Mouse (Mus musculus): Measurements from ENCODE around the gene Ube2o. TPM values are rescaled to one million over a fixed set of nuclear protein-coding genes. Genes with fewer than 3 reads are reported as not detected.
A peak's percentile ranks its signal among the peaks of the same experiment; 100 is the strongest.
"Not testable (repeated sequence)": the region's sequence is repeated elsewhere in the genome, so short reads cannot be mapped to it uniquely, and the experiment has no call there.

Ube2o gene
- polyA plus RNA-seq, 1 experiment from 2014 or later = 11.2 TPM

DNA sequence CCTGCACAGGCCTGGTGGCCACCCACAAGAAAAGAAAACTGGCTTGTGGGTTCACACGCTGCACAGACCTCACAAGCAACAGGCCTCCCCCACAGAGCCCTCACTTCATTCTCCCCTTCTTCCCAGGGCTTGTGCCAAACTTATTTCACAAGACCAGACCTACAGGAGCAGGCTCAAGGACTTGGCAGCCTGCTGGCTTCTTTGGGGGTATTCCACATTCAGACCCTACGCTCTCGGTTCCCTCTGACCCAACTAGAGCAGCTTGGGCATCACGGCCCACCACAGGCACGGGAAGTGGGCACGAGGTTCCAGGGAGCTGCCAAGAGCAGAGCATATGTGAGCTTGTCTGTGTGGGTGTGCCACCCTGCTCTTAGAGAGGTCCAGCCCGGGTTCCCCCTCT lies 36.4 kb upstream of the Ube2o start:
- 82% methylated on average over 7 of the region's 7 CpGs for WGBS
- Histone ChIP-seq H3K36me3 (ENCODE audit: control insufficient read depth, insufficient read depth, low read length) (no peaks in the 10 kb centered on the region), H3K27ac (ENCODE audit: low read depth, low read length) (no peak overlapping the region), H3K9ac (ENCODE audit: low read depth, low read length) (no peak overlapping the region), H3K4me1 (ENCODE audit: control insufficient read depth, insufficient read depth, low read length) (peaks cover 49% of the 10 kb centered on the region), H3K9me3 (ENCODE audit: control insufficient read depth, low read length) (no peaks in the 10 kb centered on the region), H3K27me3 (ENCODE audit: control insufficient read depth, insufficient read depth, low read length) (no peaks in the 10 kb centered on the region), H3K4me3 (ENCODE audit: low read length) (no peak overlapping the region), H3K4me2 (replicated peaks; ENCODE audit: low read depth, low read length) (no peak overlapping the region)
- ATAC-seq (ENCODE audit: low FRiP score, low TSS enrichment) = no peak

DNA sequence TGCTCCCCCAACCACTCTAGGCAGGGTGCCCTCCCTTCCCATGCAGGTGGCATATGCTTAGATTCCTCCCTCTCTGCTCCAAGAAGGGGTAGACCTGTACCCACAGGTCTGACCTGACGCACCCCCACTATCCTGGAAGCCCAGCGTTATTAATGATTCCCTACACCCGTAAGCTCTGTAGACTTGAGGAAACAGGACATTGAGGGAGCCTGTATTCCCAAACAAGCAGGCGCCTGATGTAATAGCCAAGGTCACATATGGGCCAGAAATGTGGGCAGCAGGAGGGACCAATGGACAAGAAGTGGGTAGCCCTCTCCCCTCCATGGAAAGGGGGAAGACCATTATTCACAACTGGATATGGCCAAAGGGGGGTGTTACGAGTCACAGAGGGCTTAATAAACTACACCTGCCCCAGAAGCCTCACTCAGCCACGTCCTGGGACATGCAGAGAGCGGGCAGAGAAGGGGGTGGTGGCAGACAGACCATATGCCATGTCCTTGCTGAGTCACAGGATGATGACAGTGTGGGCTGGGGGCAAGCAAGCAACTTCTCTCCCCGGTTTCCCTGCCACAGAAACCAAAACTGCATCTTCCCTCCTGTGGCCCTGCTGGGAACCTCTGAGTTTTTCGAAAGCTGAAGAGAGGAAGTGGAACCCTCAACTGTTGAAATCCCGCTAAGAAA lies 35.3 kb upstream of the Ube2o start:
- ATAC-seq (ENCODE audit: low FRiP score, low TSS enrichment) = no peak
- Histone ChIP-seq H3K27me3 (ENCODE audit: control insufficient read depth, insufficient read depth, low read length) (no peaks in the 10 kb centered on the region), H3K9ac (ENCODE audit: low read depth, low read length) (no peak overlapping the region), H3K27ac (ENCODE audit: low read depth, low read length) (no peak overlapping the region), H3K4me3 (ENCODE audit: low read length) (no peak overlapping the region), H3K36me3 (ENCODE audit: control insufficient read depth, insufficient read depth, low read length) (no peaks in the 10 kb centered on the region), H3K4me2 (replicated peaks; ENCODE audit: low read depth, low read length) (no peak overlapping the region), H3K9me3 (ENCODE audit: control insufficient read depth, low read length) (no peaks in the 10 kb centered on the region), H3K4me1 (ENCODE audit: control insufficient read depth, insufficient read depth, low read length) (peaks cover 39% of the 10 kb centered on the region)
- 78% methylated on average over 10 of the region's 10 CpGs for WGBS

DNA sequence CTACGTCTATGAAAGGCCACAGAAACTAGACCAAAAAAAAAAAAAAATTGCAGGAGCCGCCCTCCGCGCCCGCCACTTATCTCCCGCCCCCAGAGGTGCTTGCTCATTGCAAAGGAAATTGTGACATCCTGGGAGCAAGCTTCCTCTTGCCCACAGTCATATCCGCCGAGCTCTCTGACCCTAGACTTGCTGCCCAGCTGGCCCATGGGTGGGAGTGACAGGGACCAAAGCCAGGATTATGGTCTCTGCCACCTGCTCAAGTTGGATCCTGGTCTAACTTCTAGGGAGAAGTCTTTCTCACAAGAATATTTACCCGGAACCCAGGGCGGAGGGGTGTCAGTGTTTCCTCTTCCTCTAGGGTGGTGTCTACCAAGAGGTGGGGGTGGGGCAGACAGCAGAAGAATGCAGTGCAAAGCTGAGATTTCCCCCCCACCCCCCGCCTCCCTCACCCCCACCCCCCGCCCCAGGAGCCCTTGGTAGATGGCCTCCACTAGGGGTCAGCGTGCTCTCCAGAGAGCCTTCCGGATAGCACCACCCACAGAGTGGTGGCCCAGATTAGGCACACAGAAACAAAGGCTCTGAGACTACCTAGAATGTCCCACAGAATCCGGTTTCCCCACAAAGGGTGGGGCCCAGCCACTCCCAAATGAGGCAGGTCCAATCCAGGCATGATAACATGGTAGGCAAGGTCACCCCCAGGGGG lies 34.6 kb upstream of the Ube2o start:
- no peaks in the 10 kb centered on the region for H3K27me3 ChIP-seq (ENCODE audit: control insufficient read depth, insufficient read depth, low read length)
- no peaks in the 10 kb centered on the region for H3K36me3 ChIP-seq (ENCODE audit: control insufficient read depth, insufficient read depth, low read length)
- H3K4me3 ChIP-seq (ENCODE audit: low read length) = no peak overlapping the region
- H3K9me3 ChIP-seq (ENCODE audit: control insufficient read depth, low read length) = no peaks in the 10 kb centered on the region
- peak; percentile 28; the same call in 1 of the 2 replicates for ATAC-seq (ENCODE audit: low FRiP score, low TSS enrichment)
- H3K4me1 ChIP-seq (ENCODE audit: control insufficient read depth, insufficient read depth, low read length) = peaks cover 34% of the 10 kb centered on the region
- no peak overlapping the region for H3K27ac ChIP-seq (ENCODE audit: low read depth, low read length)
- no peak overlapping the region for H3K4me2 ChIP-seq (replicated peaks; ENCODE audit: low read depth, low read length)
- no peak overlapping the region for H3K9ac ChIP-seq (ENCODE audit: low read depth, low read length)
- WGBS = 39% methylated on average over 15 of the region's 15 CpGs

DNA sequence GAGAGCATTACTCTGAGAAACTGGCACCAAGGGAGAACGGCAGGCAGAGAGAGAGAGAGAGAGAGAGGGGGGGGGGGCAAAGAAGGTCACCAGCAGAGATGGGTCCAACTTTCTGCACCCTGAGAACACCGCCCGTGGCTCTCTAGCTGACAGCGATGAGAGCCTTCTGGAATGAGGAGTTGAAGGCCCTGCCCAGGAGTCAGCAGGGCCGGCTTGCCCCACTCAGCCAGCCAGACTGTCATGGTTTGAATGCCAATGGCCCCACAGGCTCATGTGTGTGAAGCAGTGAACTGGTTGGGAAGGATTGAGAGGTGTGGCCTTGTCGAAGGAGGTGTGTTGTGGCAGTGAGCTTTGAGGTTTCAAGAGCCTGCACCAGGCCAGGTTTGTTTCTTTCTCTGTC lies 32.0 kb upstream of the Ube2o start:
- Histone ChIP-seq H3K27ac (ENCODE audit: low read depth, low read length) (no peak overlapping the region), H3K27me3 (ENCODE audit: control insufficient read depth, insufficient read depth, low read length) (no peaks in the 10 kb centered on the region), H3K9ac (ENCODE audit: low read depth, low read length) (no peak overlapping the region), H3K36me3 (ENCODE audit: control insufficient read depth, insufficient read depth, low read length) (no peaks in the 10 kb centered on the region), H3K4me2 (replicated peaks; ENCODE audit: low read depth, low read length) (no peak overlapping the region), H3K9me3 (ENCODE audit: control insufficient read depth, low read length) (no peaks in the 10 kb centered on the region), H3K4me1 (ENCODE audit: control insufficient read depth, insufficient read depth, low read length) (peaks cover 16% of the 10 kb centered on the region), H3K4me3 (ENCODE audit: low read length) (no peak overlapping the region)
- WGBS = 86% methylated on average over 6 of the region's 6 CpGs
- ATAC-seq (ENCODE audit: low FRiP score, low TSS enrichment) = no peak

DNA sequence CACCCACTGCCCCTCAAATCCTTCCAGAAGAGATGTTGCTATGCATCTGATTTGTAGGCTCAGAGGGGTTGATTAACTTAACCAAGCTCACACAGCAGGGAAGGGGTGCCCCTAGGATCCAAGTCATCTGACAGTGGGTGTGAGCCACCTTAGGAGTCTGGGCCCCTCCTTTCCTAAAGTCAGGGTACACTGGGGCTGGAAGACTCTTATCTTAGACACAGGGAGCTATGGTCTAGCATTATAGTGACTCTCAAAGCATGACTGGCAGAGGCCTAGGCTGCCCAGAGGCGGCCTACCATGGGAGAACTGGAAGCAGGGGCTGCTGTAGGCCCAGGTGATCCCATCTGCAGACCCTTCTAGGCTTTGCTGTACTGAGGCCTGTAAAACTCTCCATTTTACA lies 31.3 kb upstream of the Ube2o start:
- ATAC-seq (ENCODE audit: low FRiP score, low TSS enrichment) = no peak
- 96% methylated on average over 1 of the region's 1 CpGs for WGBS
- H3K27ac ChIP-seq (ENCODE audit: low read depth, low read length) = no peak overlapping the region
- H3K9ac ChIP-seq (ENCODE audit: low read depth, low read length) = no peak overlapping the region
- no peaks in the 10 kb centered on the region for H3K9me3 ChIP-seq (ENCODE audit: control insufficient read depth, low read length)
- H3K4me3 ChIP-seq (ENCODE audit: low read length) = no peak overlapping the region
- peaks cover 16% of the 10 kb centered on the region for H3K4me1 ChIP-seq (ENCODE audit: control insufficient read depth, insufficient read depth, low read length)
- H3K36me3 ChIP-seq (ENCODE audit: control insufficient read depth, insufficient read depth, low read length) = no peaks in the 10 kb centered on the region
- H3K4me2 ChIP-seq (replicated peaks; ENCODE audit: low read depth, low read length) = no peak overlapping the region
- H3K27me3 ChIP-seq (ENCODE audit: control insufficient read depth, insufficient read depth, low read length) = no peaks in the 10 kb centered on the region

DNA sequence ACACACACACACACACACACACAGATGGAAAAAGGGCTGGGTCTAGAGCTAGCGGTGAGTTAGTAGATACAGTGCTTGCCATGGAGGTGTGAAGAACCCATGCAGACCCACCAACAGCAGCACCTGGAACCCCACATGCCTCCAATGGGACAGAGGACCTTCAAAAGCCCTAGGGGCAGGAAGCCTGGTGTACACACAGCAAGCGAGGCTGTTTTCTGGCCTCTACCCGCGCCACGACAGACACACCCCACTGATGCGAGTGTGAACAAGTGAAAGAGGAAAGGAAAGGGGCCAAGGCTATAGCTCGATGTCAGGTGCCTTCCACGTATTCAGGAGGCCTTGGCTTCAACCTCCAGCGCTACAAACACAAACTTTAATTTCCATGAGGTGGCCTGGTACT lies 30.6 kb upstream of the Ube2o start:
- Histone ChIP-seq H3K27ac (ENCODE audit: low read depth, low read length) (no peak overlapping the region), H3K4me3 (ENCODE audit: low read length) (no peak overlapping the region), H3K27me3 (ENCODE audit: control insufficient read depth, insufficient read depth, low read length) (no peaks in the 10 kb centered on the region), H3K4me2 (replicated peaks; ENCODE audit: low read depth, low read length) (no peak overlapping the region), H3K9ac (ENCODE audit: low read depth, low read length) (no peak overlapping the region), H3K36me3 (ENCODE audit: control insufficient read depth, insufficient read depth, low read length) (0 out of 2 replicates have a peak, but pooled peaks cover under 1% of the 10 kb centered on the region), H3K4me1 (ENCODE audit: control insufficient read depth, insufficient read depth, low read length) (peaks cover 16% of the 10 kb centered on the region), H3K9me3 (ENCODE audit: control insufficient read depth, low read length) (no peaks in the 10 kb centered on the region)
- 91% methylated on average over 9 of the region's 9 CpGs for WGBS
- no peak for ATAC-seq (ENCODE audit: low FRiP score, low TSS enrichment)

DNA sequence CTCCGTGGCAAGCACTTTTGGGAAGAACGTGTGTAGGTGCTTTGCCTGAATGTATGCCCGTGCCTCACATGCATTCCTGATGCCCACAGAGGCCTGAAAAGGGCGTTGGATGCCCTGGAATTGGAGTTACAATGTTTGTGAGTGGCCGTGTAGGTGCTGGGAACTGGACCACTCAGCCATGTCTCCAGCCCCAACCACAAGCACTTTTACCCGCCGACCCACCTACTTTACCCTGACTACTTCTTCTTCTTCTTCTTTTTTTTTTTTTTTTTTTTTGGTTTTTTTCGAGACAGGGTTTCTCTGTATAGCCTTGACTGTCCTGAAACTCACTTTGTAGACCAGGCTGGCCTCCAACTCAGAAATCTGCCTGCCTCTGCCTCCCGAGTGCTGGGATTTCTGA lies 29.9 kb upstream of the Ube2o start:
- not testable (repeated sequence) for H3K4me2 ChIP-seq (replicated peaks; ENCODE audit: low read depth, low read length); H3K27me3 ChIP-seq (ENCODE audit: control insufficient read depth, insufficient read depth, low read length); H3K36me3 ChIP-seq (ENCODE audit: control insufficient read depth, insufficient read depth, low read length); ATAC-seq (ENCODE audit: low FRiP score, low TSS enrichment); H3K9ac ChIP-seq (ENCODE audit: low read depth, low read length); H3K27ac ChIP-seq (ENCODE audit: low read depth, low read length); H3K9me3 ChIP-seq (ENCODE audit: control insufficient read depth, low read length); H3K4me3 ChIP-seq (ENCODE audit: low read length)
- 85% methylated on average over 9 of the region's 9 CpGs for WGBS
- H3K4me1 ChIP-seq (ENCODE audit: control insufficient read depth, insufficient read depth, low read length) = peaks cover 10% of the 10 kb centered on the region

DNA sequence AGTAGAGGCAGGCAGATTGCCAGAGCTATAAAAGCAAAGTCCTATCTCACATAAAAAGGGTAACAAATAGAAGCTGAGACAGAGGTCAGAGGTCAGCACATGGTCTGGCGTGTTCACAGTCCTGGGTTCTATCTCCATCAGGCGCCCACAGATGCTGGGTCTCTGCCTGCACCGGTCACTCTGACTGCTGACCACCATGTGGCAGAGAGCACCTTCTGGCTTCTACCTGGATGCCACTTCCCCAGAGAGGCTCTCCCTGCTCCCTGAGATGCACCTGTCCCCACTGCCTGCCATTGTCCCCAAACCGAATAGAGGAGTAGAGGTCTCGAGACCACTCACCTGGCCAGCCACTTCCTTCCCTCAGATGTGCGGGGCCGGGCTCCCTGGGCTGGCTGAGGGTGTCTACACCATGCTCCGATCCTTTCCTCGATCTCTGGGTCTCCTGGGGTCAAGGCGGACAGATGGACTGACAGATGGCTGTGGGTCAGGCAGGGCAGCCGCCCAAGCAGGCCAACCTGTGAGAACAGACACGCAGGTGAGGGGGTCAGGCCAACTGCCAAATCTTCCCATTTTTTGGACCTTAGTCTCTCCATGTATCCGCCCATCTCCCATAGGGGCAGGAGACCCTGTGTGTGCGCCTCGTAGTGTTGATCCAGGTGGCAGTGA lies 28.9 kb upstream of the Ube2o start:
- ATAC-seq (ENCODE audit: low FRiP score, low TSS enrichment) = no peak
- Histone ChIP-seq H3K36me3 (ENCODE audit: control insufficient read depth, insufficient read depth, low read length) (peaks cover 12% of the 10 kb centered on the region), H3K27ac (ENCODE audit: low read depth, low read length) (no peak overlapping the region), H3K4me2 (replicated peaks; ENCODE audit: low read depth, low read length) (no peak overlapping the region), H3K4me3 (ENCODE audit: low read length) (no peak overlapping the region), H3K9ac (ENCODE audit: low read depth, low read length) (no peak overlapping the region), H3K27me3 (ENCODE audit: control insufficient read depth, insufficient read depth, low read length) (no peaks in the 10 kb centered on the region), H3K9me3 (ENCODE audit: control insufficient read depth, low read length) (no peaks in the 10 kb centered on the region), H3K4me1 (ENCODE audit: control insufficient read depth, insufficient read depth, low read length) (no peaks in the 10 kb centered on the region)
- WGBS = 78% methylated on average over 15 of the region's 15 CpGs

DNA sequence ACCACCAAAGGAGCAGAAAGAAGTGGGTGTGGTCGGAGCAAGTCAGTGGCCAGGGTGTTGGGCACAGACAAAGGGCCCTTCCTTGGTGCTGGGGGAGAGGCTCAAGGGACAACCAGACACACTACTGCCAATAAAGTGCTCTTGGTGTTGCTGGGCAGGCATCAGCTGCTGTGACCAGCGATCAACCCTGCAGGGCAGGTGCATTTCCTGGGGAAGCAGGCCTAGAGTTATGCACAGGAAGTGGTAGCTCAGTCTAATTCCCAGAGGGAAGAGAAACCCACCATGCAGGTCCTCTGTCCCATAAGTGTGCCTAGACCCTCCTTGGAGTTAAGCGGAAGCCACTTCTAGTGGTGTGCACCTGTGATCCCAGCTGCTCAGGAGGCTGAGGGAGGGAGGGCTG lies 26.5 kb upstream of the Ube2o start:
- no peak for ATAC-seq (ENCODE audit: low FRiP score, low TSS enrichment)
- H3K4me1 ChIP-seq (ENCODE audit: control insufficient read depth, insufficient read depth, low read length) = no peaks in the 10 kb centered on the region
- WGBS = 87% methylated on average over 3 of the region's 3 CpGs
- no peaks in the 10 kb centered on the region for H3K9me3 ChIP-seq (ENCODE audit: control insufficient read depth, low read length)
- no peak overlapping the region for H3K4me3 ChIP-seq (ENCODE audit: low read length)
- H3K27me3 ChIP-seq (ENCODE audit: control insufficient read depth, insufficient read depth, low read length) = no peaks in the 10 kb centered on the region
- no peak overlapping the region for H3K27ac ChIP-seq (ENCODE audit: low read depth, low read length)
- peaks cover 20% of the 10 kb centered on the region for H3K36me3 ChIP-seq (ENCODE audit: control insufficient read depth, insufficient read depth, low read length)
- H3K9ac ChIP-seq (ENCODE audit: low read depth, low read length) = no peak overlapping the region
- H3K4me2 ChIP-seq (replicated peaks; ENCODE audit: low read depth, low read length) = no peak overlapping the region

Data from kidney, embryonic 14.5 days (tissue).